Mouse (Mus musculus) cortical plate, adult 2 months (tissue): ENCODE data around the gene Nfia. TPM values are rescaled to one million over a fixed set of nuclear protein-coding genes. Genes with fewer than 3 reads are reported as not detected.

ENCODE experiments used
- H3K27ac ChIP-seq: fragments of 200-500 bp; 2 replicates; pipeline ENCODE4 v1.5.1; 2012; ENCODE audit warnings: low read length, control low read depth, inconsistent platforms; ENCODE audit not compliant: insufficient read depth
- H3K4me1 ChIP-seq: fragments of 200-500 bp; 2 replicates; pipeline ENCODE4 v1.6.1; 2011; ENCODE audit warnings: low read length; ENCODE audit not compliant: control insufficient read depth, insufficient read depth
- H3K4me3 ChIP-seq: fragments of 200-500 bp; 2 replicates; pipeline ENCODE4 v1.5.1; 2011; ENCODE audit warnings: mild to moderate bottlenecking, low read length, control low read depth; ENCODE audit not compliant: insufficient read depth
- CTCF ChIP-seq: fragments of 200-500 bp; IDR thresholded peaks from 2 replicates; pipeline ENCODE4 v1.5.1; 2011; ENCODE audit warnings: mild to moderate bottlenecking, control low read depth, low read length; ENCODE audit not compliant: insufficient read depth; ENCODE audit errors: extremely low read depth
- POLR2A ChIP-seq: fragments of 200-500 bp; IDR thresholded peaks from 2 replicates; pipeline ENCODE4 v1.6.1; 2011; ENCODE audit warnings: mild to moderate bottlenecking, low read length, control low read depth; ENCODE audit not compliant: insufficient read depth; ENCODE audit errors: extremely low read depth
- polyA plus RNA-seq: library from polyadenylated mRNA; depleted of rRNA; stranded (reverse); fragments of >200 nt; gene quantifications from 2 replicates; pipeline ENCODE4 v1.2.3, GENCODE M21; 2012

Nfia gene
- polyA plus RNA-seq, 1 experiment = 24.1 TPM

DNA sequence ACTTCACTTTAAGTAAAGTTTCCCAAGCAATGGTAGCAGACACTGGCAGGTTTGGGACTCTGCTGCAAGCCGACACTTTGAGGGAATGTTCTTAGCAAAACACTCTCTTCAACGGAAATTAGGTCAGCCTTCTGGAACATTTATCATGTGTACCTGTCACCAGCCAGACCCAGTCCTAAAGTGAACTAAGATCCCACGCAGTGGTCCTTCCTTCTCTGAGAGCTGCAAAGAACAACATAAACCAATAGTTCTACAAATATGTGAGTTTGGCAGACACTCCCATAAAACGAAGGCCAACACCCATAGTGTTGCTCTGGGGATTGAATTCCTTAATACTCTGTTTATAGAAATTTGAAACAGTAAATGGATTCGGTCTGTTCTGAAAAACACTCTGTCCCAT, 217.9 kb downstream of the Nfia start:
- Histone ChIP-seq H3K27ac (no peak overlapping the region), H3K4me3 (no peak overlapping the region), H3K4me1 (peaks cover 2% of the 10 kb centered on the region; the same call in 1 of the 2 replicates)
- TF ChIP-seq CTCF = no peak
- TF ChIP-seq POLR2A = no peak

DNA sequence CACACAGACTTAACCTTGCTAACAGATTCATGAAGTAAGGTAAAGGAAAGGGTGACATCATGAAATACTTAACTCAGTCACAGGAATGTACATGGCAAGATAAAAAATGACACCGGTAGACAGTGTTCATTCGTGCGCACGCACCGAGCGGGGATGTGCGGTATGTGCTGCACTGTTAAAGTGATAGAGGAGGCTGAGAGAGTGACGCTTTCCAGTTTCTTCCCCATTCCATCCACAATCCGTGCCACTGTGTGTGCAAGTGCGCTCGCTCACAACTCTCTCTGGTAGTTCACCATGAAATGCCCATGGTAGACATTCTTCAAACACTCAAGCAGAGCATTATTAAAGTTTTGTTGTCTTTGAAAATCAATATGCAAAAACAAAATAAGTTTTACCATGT, 218.9 kb downstream of the Nfia start:
- no peak overlapping the region for H3K27ac ChIP-seq

DNA sequence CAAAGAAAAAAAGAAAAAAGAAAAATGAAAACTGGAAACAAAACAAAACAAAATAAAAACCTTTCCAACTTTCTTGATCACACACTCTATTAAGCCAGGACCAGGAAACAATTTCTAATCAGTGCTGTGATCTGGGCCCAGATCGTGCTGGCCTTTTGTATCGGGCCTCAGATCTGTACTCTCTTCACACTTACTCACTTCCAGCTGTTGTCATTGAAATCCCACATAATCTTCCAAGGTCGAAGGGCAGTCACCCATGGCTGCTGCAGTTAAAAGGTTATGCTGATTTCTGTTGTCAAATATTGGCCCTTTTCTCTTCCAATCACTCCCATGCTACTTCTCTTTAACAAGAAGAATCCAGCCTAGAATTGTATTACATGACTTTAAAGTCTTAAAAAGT, 219.3 kb downstream of the Nfia start:
- no peak for TF ChIP-seq POLR2A
- TF ChIP-seq CTCF = no peak
- H3K4me3 ChIP-seq = no peak overlapping the region
- peaks cover 2% of the 10 kb centered on the region; the same call in 1 of the 2 replicates for H3K4me1 ChIP-seq
- no peak overlapping the region for H3K27ac ChIP-seq

More for the DNA sequence above, 218.9 kb downstream of the Nfia start:
- Histone ChIP-seq H3K4me3 (no peak overlapping the region), H3K4me1 (peaks cover 2% of the 10 kb centered on the region; the same call in 1 of the 2 replicates)
- no peak for TF ChIP-seq CTCF
- TF ChIP-seq POLR2A = no peak

DNA sequence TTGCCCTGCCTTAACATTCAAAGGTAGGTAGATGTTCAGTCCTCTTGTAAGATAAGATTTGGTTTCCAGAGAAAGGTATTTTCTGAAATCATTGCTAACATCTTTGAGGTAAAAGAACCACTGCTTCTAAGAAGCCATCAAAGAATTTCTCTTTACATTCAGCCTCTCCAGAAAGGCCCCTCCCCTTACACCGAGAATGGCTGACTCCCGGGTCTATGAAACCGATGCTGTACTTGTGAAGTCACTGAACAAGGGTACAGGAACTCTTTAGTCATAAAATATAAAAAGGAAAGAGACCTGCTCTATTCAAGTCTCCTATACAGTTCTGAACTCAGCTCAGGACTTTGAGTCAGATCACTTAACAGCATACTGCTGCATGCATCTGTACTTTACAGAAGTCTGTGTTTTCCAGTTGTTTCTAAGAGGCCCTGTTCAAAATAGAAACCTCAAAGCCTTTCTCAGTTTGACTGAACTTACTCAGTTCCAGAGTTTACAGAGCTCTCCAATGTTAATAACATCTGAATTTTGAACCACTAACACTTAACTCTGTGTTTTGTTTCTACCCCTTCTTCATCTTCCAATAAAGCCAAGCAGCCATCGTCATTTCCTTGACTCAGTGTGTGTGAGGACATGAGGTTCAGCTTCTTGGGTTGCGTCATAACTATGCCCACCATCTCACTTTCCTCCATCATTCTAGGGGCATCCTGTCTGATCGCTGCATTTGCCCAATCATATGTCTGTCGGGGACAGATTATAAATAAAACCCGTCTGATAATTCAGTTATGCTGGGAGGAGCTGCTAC, 223.6 kb downstream of the Nfia start:
- no peak overlapping the region for H3K4me3 ChIP-seq
- no peaks in the 10 kb centered on the region for H3K4me1 ChIP-seq
- no peak for TF ChIP-seq POLR2A
- no peak for TF ChIP-seq CTCF
- H3K27ac ChIP-seq = 0 out of 2 replicates have a peak overlapping the region, but pooled peaks have one; percentile 35

DNA sequence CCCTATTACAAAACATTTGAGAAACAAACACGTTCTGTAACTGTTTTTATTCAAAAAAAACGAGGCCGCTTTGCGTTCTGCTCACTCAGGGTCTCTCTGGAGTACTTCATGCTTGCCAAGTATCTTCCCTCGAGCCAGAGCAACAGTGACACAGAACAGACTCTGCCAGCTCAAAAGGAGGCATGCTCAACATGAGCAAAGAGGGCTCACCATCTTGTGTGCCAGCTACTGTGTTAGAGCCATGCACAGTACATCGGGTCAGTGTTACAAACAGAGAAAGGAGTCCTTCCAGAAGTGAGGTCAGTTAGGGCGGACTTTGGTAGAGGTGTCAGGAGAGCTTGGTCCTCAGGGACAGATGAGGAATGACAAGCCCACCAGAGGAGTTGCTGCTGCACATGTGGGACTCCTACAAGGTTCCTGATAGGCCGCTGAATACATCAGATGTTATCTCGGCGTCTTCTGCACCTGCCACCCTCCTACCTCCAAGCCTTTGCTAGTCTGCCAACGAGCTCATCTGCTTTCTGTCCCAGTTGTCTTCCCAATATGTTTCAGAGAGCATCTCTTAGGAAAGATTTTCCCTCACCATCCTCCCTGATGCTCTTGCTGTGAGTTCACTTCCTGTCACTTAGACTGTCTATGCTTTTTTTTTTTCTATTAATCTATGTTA, 224.8 kb downstream of the Nfia start:
- Histone ChIP-seq H3K27ac (no peak overlapping the region), H3K4me1 (no peaks in the 10 kb centered on the region), H3K4me3 (no peak overlapping the region)
- TF ChIP-seq CTCF (no peak), POLR2A (no peak)

DNA sequence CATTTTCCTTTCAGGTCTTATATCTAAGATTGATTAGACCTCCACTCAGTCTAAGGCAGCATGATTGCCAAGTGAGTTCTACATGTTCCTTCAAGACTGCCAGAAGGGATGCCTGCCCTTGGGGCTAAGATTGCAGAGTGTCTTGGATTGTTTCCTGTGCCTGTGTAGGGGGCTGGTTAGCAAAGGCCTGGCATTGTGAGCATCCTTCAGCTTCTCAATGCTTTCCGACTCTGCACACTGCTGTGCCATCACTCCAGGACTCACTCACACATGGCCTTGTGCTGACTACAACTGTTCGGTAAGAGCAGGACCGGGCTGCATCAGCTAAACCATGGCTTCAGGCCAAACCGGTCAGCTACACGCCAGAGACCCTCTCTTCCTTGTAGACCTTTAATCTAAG, 229.7 kb downstream of the Nfia start:
- no peak for TF ChIP-seq CTCF
- TF ChIP-seq POLR2A = no peak
- Histone ChIP-seq H3K27ac (no peak overlapping the region), H3K4me1 (no peaks in the 10 kb centered on the region), H3K4me3 (no peak overlapping the region)

DNA sequence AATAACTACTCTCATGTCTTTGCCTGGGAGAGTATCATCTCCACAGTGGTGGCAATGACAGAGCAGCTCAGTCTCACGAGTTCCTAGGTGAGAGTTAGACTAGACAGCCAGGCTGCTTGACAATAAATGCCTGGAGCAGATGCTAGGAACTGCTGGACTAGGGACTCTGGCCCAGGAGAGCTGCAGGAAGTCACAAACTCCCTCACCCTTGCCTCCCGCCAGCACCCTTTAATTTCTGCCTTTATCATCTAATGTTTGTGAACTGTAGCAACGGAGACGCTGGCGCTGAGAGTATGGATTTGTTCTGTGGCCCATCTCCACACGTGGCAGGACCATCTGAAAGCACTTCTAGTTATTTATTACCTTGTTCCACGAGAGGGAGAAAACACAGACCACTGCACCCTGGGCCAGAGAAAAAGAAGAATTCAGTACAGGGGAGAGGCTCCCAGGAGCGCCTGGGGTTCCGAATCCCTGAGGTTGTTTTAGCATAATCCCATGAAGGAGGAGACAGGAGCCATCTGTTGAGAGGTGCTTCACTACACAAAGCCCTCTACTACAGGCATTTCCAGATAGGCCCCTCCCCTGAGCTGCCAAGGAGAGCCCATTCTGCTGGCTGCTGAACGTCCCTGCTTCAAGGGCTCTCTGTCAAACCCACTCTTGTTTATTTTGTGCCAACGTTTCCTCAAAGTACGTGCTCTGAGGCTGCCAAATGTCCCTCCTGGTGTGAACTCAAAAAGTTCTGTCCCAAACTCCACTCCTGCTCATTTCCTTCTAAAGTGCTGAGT, 231.0 kb downstream of the Nfia start:
- H3K27ac ChIP-seq = no peak overlapping the region; the same call in 1 of the 2 replicates
- H3K4me1 ChIP-seq = no peaks in the 10 kb centered on the region
- no peak overlapping the region for H3K4me3 ChIP-seq
- TF ChIP-seq POLR2A = no peak
- TF ChIP-seq CTCF = no peak

DNA sequence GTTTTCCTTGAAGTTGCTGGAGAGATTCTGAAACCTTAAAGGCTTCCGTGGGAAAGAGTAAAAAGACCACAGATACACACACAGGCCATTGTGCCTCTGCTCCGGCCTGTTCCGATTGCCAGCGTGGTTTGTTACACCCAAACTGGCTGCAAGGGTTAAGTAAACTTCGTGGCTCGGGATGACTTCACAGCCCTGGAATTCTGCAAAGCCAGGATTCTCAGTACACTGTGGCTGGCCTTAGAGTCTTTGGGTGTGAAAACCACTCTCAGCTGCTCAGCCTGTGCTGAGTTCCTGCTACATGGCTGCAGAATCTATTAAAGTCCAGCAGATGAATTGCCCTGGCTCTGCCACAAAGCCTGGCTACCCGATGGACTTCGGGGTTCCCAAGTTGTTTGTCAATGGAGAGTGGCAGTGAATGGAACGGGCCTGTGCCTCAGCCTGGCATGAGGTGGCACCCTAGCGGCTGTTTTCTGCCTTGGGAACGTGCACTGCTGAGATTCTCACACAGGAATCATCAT, 231.6 kb downstream of the Nfia start:
- no peak overlapping the region for H3K27ac ChIP-seq
- no peak overlapping the region for H3K4me3 ChIP-seq
- TF ChIP-seq CTCF (peak; percentile 32; the same call in 1 of the 2 replicates), POLR2A (no peak)
- no peaks in the 10 kb centered on the region; the same call in 1 of the 2 replicates for H3K4me1 ChIP-seq

DNA sequence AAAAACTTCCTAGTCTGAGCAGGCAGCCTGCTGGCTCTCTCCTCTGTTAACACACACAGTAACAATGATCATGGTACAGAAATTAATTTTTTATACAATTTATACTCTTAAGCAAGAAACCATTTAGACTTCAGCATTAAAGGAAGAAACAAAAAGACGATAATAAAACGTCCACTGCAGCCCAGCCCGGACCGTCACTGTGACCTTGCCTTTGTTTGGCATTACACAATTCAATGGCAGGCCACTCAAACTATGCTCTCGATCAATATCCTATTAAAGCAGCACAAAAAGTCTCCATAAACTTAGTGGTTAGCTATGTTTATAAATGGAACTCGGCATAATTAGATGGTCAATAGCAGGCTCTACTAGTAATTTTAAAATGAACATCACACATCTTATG, 232.5 kb downstream of the Nfia start:
- Histone ChIP-seq H3K4me1 (no peaks in the 10 kb centered on the region; the same call in 1 of the 2 replicates), H3K4me3 (no peak overlapping the region), H3K27ac (no peak overlapping the region)
- no peak for TF ChIP-seq CTCF
- TF ChIP-seq POLR2A = no peak
